Mouse (Mus musculus): ENCODE data around the gene Lmtk2. TPM values are rescaled to one million over a fixed set of nuclear protein-coding genes. Genes with fewer than 3 reads are reported as not detected.

The Lmtk2 gene
- total RNA-seq, 2 experiments from 2014 or later, result 6.5 to 7.3 TPM

- ATAC-seq (replicated peaks; ENCODE audit: poor library complexity, severe bottlenecking), result no peak
Measured at GRCm38 (mm10) chr5:144162813-144163517, 62.7 kb downstream of the Lmtk2 start.

- no peak for ATAC-seq (replicated peaks; ENCODE audit: poor library complexity, severe bottlenecking)
Measured at GRCm38 (mm10) chr5:144165756-144166155, 65.5 kb downstream of the Lmtk2 start.

GRCm38 (mm10) chr5:144169275-144169975 is 69.2 kb downstream of the Lmtk2 start:
- ATAC-seq (replicated peaks; ENCODE audit: poor library complexity, severe bottlenecking), result no peak

GRCm38 (mm10) chr5:144173648-144174047 is 73.4 kb downstream of the Lmtk2 start:
- no peak for ATAC-seq (replicated peaks; ENCODE audit: poor library complexity, severe bottlenecking)

GRCm38 (mm10) chr5:144178216-144178615 is 78.0 kb downstream of the Lmtk2 start:
- no peak for ATAC-seq (replicated peaks; ENCODE audit: poor library complexity, severe bottlenecking)

GRCm38 (mm10) chr5:144181249-144181648 is 81.0 kb downstream of the Lmtk2 start:
- peak; percentile 77 for ATAC-seq (replicated peaks; ENCODE audit: poor library complexity, severe bottlenecking)

- no peak for ATAC-seq (replicated peaks; ENCODE audit: poor library complexity, severe bottlenecking)
Measured at GRCm38 (mm10) chr5:144182542-144183247, 82.5 kb downstream of the Lmtk2 start.

GRCm38 (mm10) chr5:144183248-144183559 is 83.0 kb downstream of the Lmtk2 start:
- no peak for ATAC-seq (replicated peaks; ENCODE audit: poor library complexity, severe bottlenecking)

GRCm38 (mm10) chr5:144183647-144184335 is 83.6 kb downstream of the Lmtk2 start:
- peak; percentile 41 for ATAC-seq (replicated peaks; ENCODE audit: poor library complexity, severe bottlenecking)

GRCm38 (mm10) chr5:144184350-144185045 is 84.3 kb downstream of the Lmtk2 start:
- ATAC-seq (replicated peaks; ENCODE audit: poor library complexity, severe bottlenecking), result no peak

GRCm38 (mm10) chr5:144188422-144188821 is 88.2 kb downstream of the Lmtk2 start:
- ATAC-seq (replicated peaks; ENCODE audit: poor library complexity, severe bottlenecking), result no peak

- no peak for ATAC-seq (replicated peaks; ENCODE audit: poor library complexity, severe bottlenecking)
Measured at GRCm38 (mm10) chr5:144189327-144189726, 89.1 kb downstream of the Lmtk2 start.

- peak; percentile 78 for ATAC-seq (replicated peaks; ENCODE audit: poor library complexity, severe bottlenecking)
Measured at GRCm38 (mm10) chr5:144189950-144190583, 89.8 kb downstream of the Lmtk2 start, which contains the start of gene Bhlha15. TSS of gene Bhlha15 (plus strand) at chr5:144190286.

- no peak for ATAC-seq (replicated peaks; ENCODE audit: poor library complexity, severe bottlenecking)
Measured at GRCm38 (mm10) chr5:144191026-144191425, 90.8 kb downstream of the Lmtk2 start.

GRCm38 (mm10) chr5:144192673-144193072 is 92.4 kb downstream of the Lmtk2 start:
- no peak for ATAC-seq (replicated peaks; ENCODE audit: poor library complexity, severe bottlenecking)

- no peak for ATAC-seq (replicated peaks; ENCODE audit: poor library complexity, severe bottlenecking)
Measured at GRCm38 (mm10) chr5:144194416-144194815, 94.2 kb downstream of the Lmtk2 start.

GRCm38 (mm10) chr5:144195567-144195966 is 95.3 kb downstream of the Lmtk2 start:
- ATAC-seq (replicated peaks; ENCODE audit: poor library complexity, severe bottlenecking), result no peak

- no peak for ATAC-seq (replicated peaks; ENCODE audit: poor library complexity, severe bottlenecking)
Measured at GRCm38 (mm10) chr5:144200616-144201015, 100.4 kb downstream of the Lmtk2 start.

GRCm38 (mm10) chr5:144202430-144202829 is 102.2 kb downstream of the Lmtk2 start:
- no peak for ATAC-seq (replicated peaks; ENCODE audit: poor library complexity, severe bottlenecking)
